Mouse (Mus musculus) spleen, adult 12 weeks (tissue): ENCODE results near the gene Cbx8.

Experiments used
- DNase-seq: peaks from one replicate; pipeline ENCODE4 v3.0.0; 2022; ENCODE audit warnings: low spot score

Gene Cbx8

DNA sequence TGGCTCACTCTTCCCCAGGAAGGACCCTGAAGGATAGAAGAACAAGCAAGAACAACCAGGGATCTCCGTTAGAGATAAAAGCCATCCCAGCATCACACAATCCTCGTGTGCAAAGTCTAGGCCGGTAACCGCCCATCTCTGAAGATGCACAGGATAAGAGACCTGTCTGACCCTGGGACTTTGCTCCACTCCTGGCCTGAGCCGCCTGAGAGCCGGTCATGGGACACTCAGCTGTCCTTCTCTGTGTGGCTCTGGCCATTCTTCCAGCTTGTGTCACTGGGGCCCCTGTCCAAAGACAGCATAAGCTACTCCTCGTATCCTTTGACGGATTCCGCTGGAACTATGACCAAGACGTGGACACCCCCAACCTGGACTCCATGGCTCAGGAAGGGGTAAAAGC is 52.8 kb downstream of the Cbx8 start, which contains the start of gene Enpp7:
TSS of gene Enpp7 (plus strand) at position 190 of the 400 bp plus-strand sequence.
- no peak for DNase-seq
